Mouse (Mus musculus) midbrain, embryonic 14.5 days (tissue): ENCODE measurements around the gene Olfr800. TPM values are rescaled to one million over a fixed set of nuclear protein-coding genes. Genes with fewer than 3 reads are reported as not detected.

Experiments used
- ATAC-seq: fragments of 200-750 bp; cut with Nextera tagmentation; 2 replicates; pipeline ENCODE4 v1.8.0; 2017; ENCODE audit warnings: moderate number of reproducible peaks, moderate library complexity; ENCODE audit not compliant: low FRiP score, low TSS enrichment
- DNase-seq: peaks from one replicate; pipeline ENCODE4 v3.0.0-alpha.2; 2015
- H3K27ac ChIP-seq: fragments of 300-500 bp; sonication (generic); replicated peaks from 2 replicates; pipeline ENCODE4 v1.5.1; 2014; ENCODE audit warnings: mild to moderate bottlenecking, low read depth, low read length, moderate library complexity
- H3K27me3 ChIP-seq: fragments of 300-500 bp; sonication (generic); 2 replicates; pipeline ENCODE4 v1.6.1; 2014; ENCODE audit warnings: low read length, control low read depth, mixed read lengths; ENCODE audit not compliant: control insufficient read depth, insufficient read depth
- H3K36me3 ChIP-seq: fragments of 300-500 bp; sonication (generic); 2 replicates; pipeline ENCODE4 v1.6.1; 2014; ENCODE audit warnings: low read length, control low read depth; ENCODE audit not compliant: control insufficient read depth, insufficient read depth
- H3K4me1 ChIP-seq: fragments of 300-500 bp; sonication (generic); 2 replicates; pipeline ENCODE4 v1.6.1; 2014; ENCODE audit warnings: mild to moderate bottlenecking, antibody characterized with exemption, low read length, control low read depth; ENCODE audit not compliant: control insufficient read depth, insufficient read depth
- H3K4me2 ChIP-seq: fragments of 300-500 bp; sonication (generic); 2 replicates; pipeline ENCODE4 v1.6.1; 2014; ENCODE audit warnings: mild to moderate bottlenecking, low read length, moderate library complexity
- H3K4me3 ChIP-seq: fragments of 300-500 bp; sonication (generic); replicated peaks from 2 replicates; pipeline ENCODE4 v1.5.1; 2014; ENCODE audit warnings: low read depth, low read length
- H3K9ac ChIP-seq: fragments of 300-500 bp; sonication (generic); replicated peaks from 2 replicates; pipeline ENCODE4 v1.6.1; 2014; ENCODE audit warnings: mild to moderate bottlenecking, low read length, moderate library complexity
- H3K9me3 ChIP-seq: fragments of 300-500 bp; sonication (generic); 2 replicates; pipeline ENCODE4 v1.6.1; 2016; ENCODE audit warnings: low read length, control low read depth, mixed read lengths; ENCODE audit not compliant: control insufficient read depth
- WGBS: fragments of 180-500 bp; shearing (Covaris S2); extraction: QIAGEN DNeasy Blood & Tissue Kit; methylation state at CpG from one replicate; pipeline ENCODE4 v1.1.7; 2014; 5-methylcytosine and 5-hydroxymethylcytosine counted together
- polyA plus RNA-seq: library from polyadenylated mRNA; unstranded; fragments of >200 nt; fragmentation: Nextera tagmentation; extraction: Ambion mirVana; gene quantifications from 2 replicates; pipeline ENCODE4 v1.2.1, GENCODE M21; 2014

The Olfr800 gene
- not detected in 2 replicates for polyA plus RNA-seq

DNA sequence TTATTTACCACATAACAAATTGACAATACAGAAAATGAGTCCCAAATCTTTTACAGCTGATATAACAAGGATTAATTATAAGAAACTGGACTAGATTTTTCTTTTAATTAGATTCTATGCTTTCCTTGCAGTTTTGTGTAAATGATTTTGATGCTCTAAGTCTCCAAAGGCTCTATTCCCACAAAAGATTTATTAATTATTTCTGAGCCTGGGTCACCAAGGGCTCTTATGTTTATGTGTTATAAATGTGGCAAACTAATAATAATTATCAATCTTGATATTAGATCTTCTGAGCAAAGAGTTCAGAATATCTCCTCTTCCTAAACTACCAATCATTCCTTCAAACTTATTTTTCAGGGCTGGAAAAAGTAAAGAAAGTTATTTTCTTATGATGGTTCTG lies at the start of gene Olfr800:
TSS of gene Olfr800 (plus strand) at position 301 of the 400 bp plus-strand sequence.
- Histone ChIP-seq H3K9me3 (no peaks in the 10 kb centered on the region), H3K27ac (no peak within 1 kb of the TSS), H3K4me1 (no peaks in the 10 kb centered on the region), H3K36me3 (no peaks in the 10 kb centered on the region), H3K4me2 (no peak within 1 kb of the TSS), H3K27me3 (no peaks in the 10 kb centered on the region), H3K4me3 (no peak within 1 kb of the TSS), H3K9ac (no peak within 1 kb of the TSS)
- ATAC-seq = no peak
- DNase-seq = no peak

DNA sequence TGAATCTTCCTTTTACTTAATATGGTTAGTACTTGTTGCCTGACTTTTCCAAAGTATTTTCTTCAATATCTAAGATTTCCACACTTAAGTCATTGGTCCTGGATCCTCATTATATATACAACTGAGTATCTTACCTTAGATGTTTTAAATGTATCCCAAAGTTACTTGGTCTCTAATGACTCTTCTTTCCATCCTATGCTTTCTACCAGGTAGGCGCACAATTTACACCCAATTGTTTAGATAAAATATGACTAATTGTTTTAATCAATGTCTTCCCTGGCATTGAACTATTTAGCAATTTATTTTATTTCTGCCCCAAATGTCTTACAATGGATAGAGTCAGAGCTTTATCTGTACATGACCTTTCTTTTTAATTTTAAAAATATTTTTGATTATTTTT lies 45.0 kb upstream of the Olfr800 start, which contains the start of gene Olfr796:
TSS of gene Olfr796 (minus strand) at position 101 of the 400 bp plus-strand sequence.
- ATAC-seq (no peak), DNase-seq (no peak)
- no peaks in the 10 kb centered on the region for H3K9me3 ChIP-seq
- H3K4me2 ChIP-seq = no peak within 1 kb of the TSS
- no peaks in the 10 kb centered on the region for H3K4me1 ChIP-seq
- H3K36me3 ChIP-seq = no peaks in the 10 kb centered on the region
- H3K9ac ChIP-seq = no peak within 1 kb of the TSS
- no peak within 1 kb of the TSS for H3K4me3 ChIP-seq
- no peak within 1 kb of the TSS for H3K27ac ChIP-seq
- H3K27me3 ChIP-seq = no peaks in the 10 kb centered on the region
- 95% methylated on average over 1 of the region's 1 CpGs for WGBS

DNA sequence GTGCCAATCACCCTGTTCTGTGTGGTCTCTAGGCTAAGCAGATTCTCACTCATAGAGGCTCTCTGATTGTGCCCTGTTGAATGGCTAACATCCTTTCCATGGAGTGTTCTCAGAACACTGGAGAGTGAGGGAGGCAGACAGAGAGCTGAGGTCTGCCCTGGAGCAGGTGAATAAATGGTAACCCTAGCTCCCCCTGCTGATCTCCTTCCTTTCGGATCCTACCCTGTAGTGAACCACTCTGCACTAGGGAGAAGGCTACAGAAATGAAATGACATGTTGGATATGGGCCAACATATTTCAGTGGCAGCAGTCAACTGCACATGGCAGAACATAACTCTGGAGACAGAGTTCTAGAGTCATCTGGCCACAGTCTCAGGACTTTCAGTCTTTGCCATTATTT lies 35.8 kb upstream of the Olfr800 start:
- Histone ChIP-seq H3K4me3 (no peak overlapping the region), H3K9me3 (no peaks in the 10 kb centered on the region), H3K27me3 (no peaks in the 10 kb centered on the region), H3K4me2 (no peak overlapping the region), H3K27ac (no peak overlapping the region), H3K9ac (no peak overlapping the region), H3K4me1 (no peaks in the 10 kb centered on the region), H3K36me3 (no peaks in the 10 kb centered on the region)
- WGBS = 32% methylated on average over 1 of the region's 1 CpGs
- ATAC-seq (no peak), DNase-seq (peak; percentile 6)

DNA sequence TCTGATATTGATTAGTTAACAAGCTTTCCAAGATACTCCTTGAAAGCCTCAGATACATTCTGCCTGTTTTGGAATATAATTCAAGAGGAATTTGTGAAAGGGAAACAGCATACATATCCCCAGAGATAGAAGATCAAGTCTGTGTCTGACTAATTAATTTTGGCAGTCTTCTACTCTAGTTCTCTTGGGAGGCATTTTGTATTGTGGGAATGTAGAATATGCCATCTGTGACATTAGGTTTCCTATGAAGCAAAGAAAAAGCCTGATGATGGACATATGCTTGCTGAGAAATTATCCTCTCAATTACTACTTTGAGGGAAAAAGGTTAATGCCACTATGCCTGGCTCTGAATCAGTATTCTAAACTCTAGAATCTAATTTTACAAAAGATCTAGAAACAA lies 34.2 kb upstream of the Olfr800 start:
- no peak overlapping the region for H3K4me2 ChIP-seq
- H3K4me3 ChIP-seq = no peak overlapping the region
- H3K27me3 ChIP-seq = no peaks in the 10 kb centered on the region
- ATAC-seq (no peak), DNase-seq (peak; percentile 39)
- no peaks in the 10 kb centered on the region for H3K9me3 ChIP-seq
- H3K27ac ChIP-seq = no peak overlapping the region
- H3K9ac ChIP-seq = no peak overlapping the region
- H3K36me3 ChIP-seq = no peaks in the 10 kb centered on the region
- no peaks in the 10 kb centered on the region for H3K4me1 ChIP-seq

DNA sequence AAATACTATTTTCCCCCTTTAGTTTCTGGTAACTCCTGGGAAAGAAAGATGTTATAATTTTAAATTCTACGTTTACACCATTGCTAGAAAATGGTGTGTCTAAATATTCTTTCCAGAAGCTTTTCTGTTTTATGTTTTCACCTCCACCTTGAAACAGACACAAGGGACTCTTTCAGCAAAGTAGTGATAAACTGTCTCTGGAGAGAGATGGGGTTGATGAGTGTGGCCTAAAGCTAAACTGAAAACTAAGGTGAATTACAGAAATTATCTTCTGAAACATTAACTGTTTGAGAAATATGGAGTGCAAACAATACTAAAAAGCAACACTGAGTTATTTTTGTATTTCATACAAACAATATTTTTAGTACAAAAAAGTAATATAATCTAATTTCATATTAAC lies 29.7 kb upstream of the Olfr800 start, which contains the start of gene Olfr798:
TSS of gene Olfr798 (minus strand) at position 101 of the 400 bp plus-strand sequence.
- Histone ChIP-seq H3K4me1 (no peaks in the 10 kb centered on the region), H3K9me3 (no peaks in the 10 kb centered on the region), H3K27me3 (no peaks in the 10 kb centered on the region), H3K9ac (no peak within 1 kb of the TSS), H3K36me3 (no peaks in the 10 kb centered on the region), H3K4me2 (no peak within 1 kb of the TSS), H3K4me3 (no peak within 1 kb of the TSS), H3K27ac (no peak within 1 kb of the TSS)
- no peak for ATAC-seq
- DNase-seq = no peak
- WGBS = 89% methylated on average over 1 of the region's 1 CpGs

DNA sequence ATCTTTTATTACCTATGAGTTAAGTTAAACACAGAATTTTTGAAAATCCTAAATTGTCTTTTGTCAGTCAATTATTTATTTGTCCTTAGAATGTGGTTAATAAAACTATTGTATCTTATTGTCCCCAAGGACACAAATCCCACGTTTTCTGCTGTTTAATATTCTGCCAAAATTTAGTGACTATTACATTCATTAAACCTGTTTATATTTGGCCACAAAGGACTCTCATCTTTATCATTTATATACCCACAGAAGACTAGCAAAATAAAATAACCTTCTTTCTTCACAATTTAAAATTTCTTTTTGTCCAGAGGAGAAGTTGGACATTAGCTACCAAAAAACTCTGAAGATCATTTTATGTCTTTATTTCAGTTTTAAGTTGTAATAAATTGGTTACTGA lies 20.3 kb upstream of the Olfr800 start, which contains the start of gene Olfr799:
TSS of gene Olfr799 (plus strand) at position 301 of the 400 bp plus-strand sequence.
- Histone ChIP-seq H3K4me1 (no peaks in the 10 kb centered on the region), H3K4me3 (no peak within 1 kb of the TSS), H3K36me3 (no peaks in the 10 kb centered on the region), H3K9me3 (no peaks in the 10 kb centered on the region), H3K27ac (no peak within 1 kb of the TSS), H3K4me2 (no peak within 1 kb of the TSS), H3K27me3 (no peaks in the 10 kb centered on the region), H3K9ac (no peak within 1 kb of the TSS)
- DNase-seq = no peak
- 47% methylated on average over 1 of the region's 1 CpGs for WGBS
- no peak for ATAC-seq

DNA sequence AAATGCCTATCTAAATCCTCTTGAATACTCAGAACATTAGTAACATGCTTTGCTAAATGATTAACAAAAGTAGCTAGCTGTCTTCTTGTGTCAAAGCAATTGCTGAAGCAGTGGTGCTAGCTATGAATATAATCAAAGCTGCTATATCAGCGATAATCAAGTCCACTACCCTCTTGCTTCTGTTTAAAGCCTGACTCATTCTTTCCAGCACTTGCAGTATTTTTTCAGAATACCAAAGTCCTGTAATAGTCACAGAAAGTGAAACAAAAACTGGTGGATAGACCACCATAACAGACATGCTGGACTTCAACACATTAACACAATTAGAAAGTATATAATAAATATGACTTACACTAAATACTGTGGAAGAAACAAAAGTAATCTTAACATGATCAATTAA lies 5.7 kb upstream of the Olfr800 start:
- H3K27ac ChIP-seq = no peak overlapping the region
- H3K4me1 ChIP-seq = no peaks in the 10 kb centered on the region
- ATAC-seq (no peak), DNase-seq (no peak)
- no peaks in the 10 kb centered on the region for H3K36me3 ChIP-seq
- no peaks in the 10 kb centered on the region for H3K9me3 ChIP-seq
- H3K27me3 ChIP-seq = no peaks in the 10 kb centered on the region
- H3K4me3 ChIP-seq = no peak overlapping the region
- H3K4me2 ChIP-seq = no peak overlapping the region
- 82% methylated on average over 1 of the region's 1 CpGs for WGBS
- no peak overlapping the region for H3K9ac ChIP-seq

DNA sequence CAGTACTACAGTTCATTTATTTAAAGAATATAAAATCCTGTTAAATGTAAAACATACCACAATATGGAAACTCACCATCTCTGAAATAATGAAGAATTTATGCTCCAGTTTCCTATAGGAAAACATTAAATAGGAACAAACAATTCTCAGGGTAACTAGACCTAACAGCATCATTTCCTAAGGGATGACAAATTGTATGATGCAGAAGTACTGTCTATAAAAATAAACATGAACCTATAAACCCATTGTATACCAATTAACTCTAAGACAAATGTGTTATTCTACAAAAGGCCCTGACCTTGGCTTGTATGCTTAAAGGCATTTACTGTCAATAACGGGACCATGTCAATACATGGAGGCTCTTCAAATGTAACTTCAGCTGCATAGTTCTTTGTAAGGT lies 16.3 kb downstream of the Olfr800 start, which contains the start of gene Olfr801:
TSS of gene Olfr801 (minus strand) at position 101 of the 400 bp plus-strand sequence.
- DNase-seq (no peak), ATAC-seq (no peak)
- no peak within 1 kb of the TSS for H3K9ac ChIP-seq
- H3K4me3 ChIP-seq = no peak within 1 kb of the TSS
- H3K27me3 ChIP-seq = no peaks in the 10 kb centered on the region
- no peak within 1 kb of the TSS for H3K4me2 ChIP-seq
- no peaks in the 10 kb centered on the region for H3K36me3 ChIP-seq
- no peak within 1 kb of the TSS for H3K27ac ChIP-seq
- 85% methylated on average over 1 of the region's 1 CpGs for WGBS
- no peaks in the 10 kb centered on the region for H3K9me3 ChIP-seq
- H3K4me1 ChIP-seq = no peaks in the 10 kb centered on the region

DNA sequence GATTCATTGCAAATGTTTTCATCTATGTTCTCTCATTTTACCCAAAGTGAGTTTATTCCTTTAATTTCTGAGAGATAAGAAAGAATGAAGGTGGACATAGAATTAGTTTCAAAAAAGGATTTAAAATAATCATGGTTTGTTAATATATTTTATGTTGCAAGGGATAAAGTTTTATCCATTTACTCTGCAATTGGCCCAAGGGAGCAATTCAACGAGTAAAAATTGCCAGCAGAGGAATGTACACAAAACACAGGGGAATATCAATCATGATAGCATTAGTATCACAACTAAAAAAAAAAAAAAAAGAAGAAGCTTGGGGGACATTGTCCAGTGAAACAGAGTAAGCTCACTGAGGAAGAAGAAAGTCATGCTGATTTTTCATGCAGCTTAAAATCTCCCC lies 30.6 kb downstream of the Olfr800 start, which contains the start of gene Olfr802:
TSS of gene Olfr802 (minus strand) at position 101 of the 400 bp plus-strand sequence.
- Histone ChIP-seq H3K4me1 (no peaks in the 10 kb centered on the region), H3K4me3 (no peak within 1 kb of the TSS), H3K36me3 (no peaks in the 10 kb centered on the region), H3K9me3 (no peaks in the 10 kb centered on the region), H3K27me3 (no peaks in the 10 kb centered on the region), H3K4me2 (no peak within 1 kb of the TSS), H3K27ac (no peak within 1 kb of the TSS), H3K9ac (no peak within 1 kb of the TSS)
- ATAC-seq = no peak
- WGBS = 60% methylated on average over 1 of the region's 1 CpGs
- DNase-seq = no peak
